Mouse (Mus musculus): ENCODE results near the gene Ccdc73. TPM values are rescaled to one million over a fixed set of nuclear protein-coding genes. Genes with fewer than 3 reads are reported as not detected.
A peak's percentile ranks its signal among the peaks of the same experiment; 100 is the strongest.
"Not testable (repeated sequence)": the region's sequence is repeated elsewhere in the genome, so short reads cannot be mapped to it uniquely, and the experiment has no call there.

Gene Ccdc73
- 5.3 and 5.4 TPM in 2 replicates for polyA plus RNA-seq (2015; fragmentation: Nextera tagmentation; extraction: Ambion mirVana)

DNA sequence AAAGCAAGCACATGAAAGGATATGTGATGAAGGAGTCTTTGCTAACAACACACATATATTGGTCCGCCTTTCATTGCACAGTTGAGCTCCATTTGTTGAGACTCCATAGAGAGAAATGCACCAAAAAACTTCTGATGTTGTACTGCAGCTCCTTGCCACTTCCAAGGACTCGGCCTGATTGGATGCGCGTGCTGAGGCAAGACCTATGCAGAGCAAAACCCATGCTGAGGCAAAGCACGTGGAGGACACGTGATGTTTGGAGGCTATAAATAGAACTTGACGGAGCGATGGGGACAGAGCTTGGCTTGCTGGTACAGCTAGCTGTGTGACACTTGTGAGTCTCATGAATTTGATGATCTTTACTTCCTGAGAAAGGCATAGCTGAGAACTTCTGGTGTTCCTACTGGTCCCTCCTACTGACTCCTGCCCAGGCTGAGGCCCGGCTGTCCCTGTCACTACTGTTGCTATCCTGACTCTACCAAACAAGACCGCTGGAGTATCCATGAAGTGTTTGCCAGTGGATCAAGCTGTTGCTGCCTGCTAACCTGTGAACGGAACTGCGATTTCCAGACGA lies at the start of gene Ccdc73:
TSS of gene Ccdc73 (plus strand) at position 524 of the 574 bp plus-strand sequence.
- no peaks in the 10 kb centered on the region for H3K36me3 ChIP-seq
- no peak within 1 kb of the TSS for H3K27ac ChIP-seq
- no peaks in the 10 kb centered on the region for H3K9me3 ChIP-seq
- WGBS, result 81% methylated on average over 13 of the region's 13 CpGs
- no peaks in the 10 kb centered on the region for H3K27me3 ChIP-seq
- H3K4me2 ChIP-seq, result no peak within 1 kb of the TSS
- H3K4me3 ChIP-seq, result no peak within 1 kb of the TSS
- no peaks in the 10 kb centered on the region for H3K4me1 ChIP-seq
- ATAC-seq (ENCODE audit: borderline replicate concordance, extremely low read depth, low FRiP score, low TSS enrichment), result no peak
- no peak within 1 kb of the TSS for H3K9ac ChIP-seq

DNA sequence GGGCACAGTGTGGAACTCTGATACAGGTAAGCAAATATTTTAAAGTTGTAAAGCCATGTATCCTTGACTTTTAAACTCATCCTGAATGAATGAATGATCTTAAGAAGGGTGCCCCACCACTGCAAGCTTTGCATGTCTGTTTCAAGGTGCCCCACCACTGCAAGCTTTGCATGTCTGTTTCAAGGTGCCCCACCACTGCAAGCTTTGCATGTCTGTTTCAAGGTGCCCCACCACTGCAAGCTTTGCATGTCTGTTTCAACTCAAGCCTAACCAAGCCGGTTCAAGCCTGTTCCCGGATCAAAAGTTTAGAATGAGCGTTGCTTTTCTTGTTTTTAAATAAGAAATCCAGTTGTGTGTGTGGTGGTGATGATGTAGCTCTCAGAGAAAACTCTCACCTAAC lies 48.8 kb upstream of the Ccdc73 start:
- H3K9me3 ChIP-seq; ATAC-seq (ENCODE audit: borderline replicate concordance, extremely low read depth, low FRiP score, low TSS enrichment); H3K27ac ChIP-seq; H3K9ac ChIP-seq; H3K4me1 ChIP-seq; H3K27me3 ChIP-seq; H3K4me3 ChIP-seq; H3K36me3 ChIP-seq; H3K4me2 ChIP-seq: not testable (repeated sequence)
- WGBS, result 82% methylated on average over 3 of the region's 3 CpGs

DNA sequence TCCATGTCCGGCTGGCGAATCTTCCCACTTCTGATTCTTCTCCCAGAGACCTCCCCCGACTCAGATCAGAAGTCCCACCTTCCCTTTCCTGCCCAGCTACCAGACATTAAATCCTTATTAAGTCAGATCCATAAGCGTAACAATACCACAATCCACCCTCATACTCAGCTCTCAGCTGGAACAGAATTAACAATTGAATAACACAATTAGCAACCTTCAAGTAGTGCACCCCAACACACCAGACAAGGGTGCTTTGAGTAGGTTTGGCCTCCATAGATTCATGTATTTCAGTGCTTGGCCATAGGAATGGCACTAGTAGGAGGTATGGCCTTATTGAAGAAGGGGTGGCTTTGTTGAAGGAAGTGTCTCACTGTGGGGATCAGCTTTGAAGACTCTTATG lies 41.4 kb upstream of the Ccdc73 start:
- Histone ChIP-seq H3K4me2 (no peak overlapping the region), H3K36me3 (no peaks in the 10 kb centered on the region), H3K9me3 (no peaks in the 10 kb centered on the region), H3K4me1 (no peaks in the 10 kb centered on the region), H3K4me3 (no peak overlapping the region), H3K9ac (no peak overlapping the region), H3K27me3 (no peaks in the 10 kb centered on the region), H3K27ac (no peak overlapping the region)
- 90% methylated on average over 4 of the region's 4 CpGs for WGBS
- ATAC-seq (ENCODE audit: borderline replicate concordance, extremely low read depth, low FRiP score, low TSS enrichment), result no peak

DNA sequence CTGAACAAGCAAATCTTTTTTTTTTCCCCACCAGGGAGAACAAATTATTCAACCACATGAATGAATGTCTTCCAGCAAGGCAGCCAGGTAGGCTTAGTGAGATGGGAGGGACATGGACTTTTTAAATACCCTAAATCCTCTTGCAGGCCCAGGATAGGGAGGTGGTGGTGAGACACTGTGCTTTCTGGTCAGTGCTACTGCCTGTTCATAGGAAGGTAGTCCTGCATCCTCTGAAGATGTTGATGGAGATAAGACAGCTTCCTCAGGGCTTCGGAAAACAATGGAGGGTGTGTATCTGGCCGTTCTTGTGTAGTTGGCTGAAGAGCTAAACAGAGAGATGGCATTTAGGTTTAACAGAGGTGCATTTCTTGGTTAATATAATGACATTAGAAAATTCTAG lies 35.1 kb upstream of the Ccdc73 start:
- Histone ChIP-seq H3K36me3 (no peaks in the 10 kb centered on the region), H3K4me2 (no peak overlapping the region), H3K27me3 (no peaks in the 10 kb centered on the region), H3K4me1 (no peaks in the 10 kb centered on the region), H3K9me3 (no peaks in the 10 kb centered on the region), H3K27ac (no peak overlapping the region), H3K4me3 (no peak overlapping the region), H3K9ac (no peak overlapping the region)
- no peak for ATAC-seq (ENCODE audit: borderline replicate concordance, extremely low read depth, low FRiP score, low TSS enrichment)
- WGBS, result 68% methylated on average over 2 of the region's 2 CpGs

DNA sequence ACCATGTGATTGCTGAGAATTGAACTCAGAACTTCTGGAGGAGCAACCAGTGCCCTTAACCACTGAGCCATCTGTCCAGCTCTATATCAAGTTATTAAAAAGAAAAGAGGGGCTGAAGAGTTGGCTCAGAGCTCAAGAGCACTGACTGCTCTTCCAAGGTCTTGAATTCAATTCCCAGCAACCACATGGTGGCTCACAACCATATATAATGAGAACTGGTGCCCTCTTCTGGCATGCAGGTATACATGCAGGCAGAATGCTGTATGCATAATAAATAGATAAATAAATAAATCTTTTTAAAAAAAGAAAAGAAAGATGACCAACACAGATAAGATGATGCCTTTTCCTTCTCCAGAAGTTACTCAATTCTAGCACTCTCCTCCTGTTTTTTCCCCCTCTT lies 26.6 kb upstream of the Ccdc73 start:
- no peaks in the 10 kb centered on the region for H3K36me3 ChIP-seq
- H3K4me3 ChIP-seq, result no peak overlapping the region
- no peak for ATAC-seq (ENCODE audit: borderline replicate concordance, extremely low read depth, low FRiP score, low TSS enrichment)
- H3K9me3 ChIP-seq, result no peaks in the 10 kb centered on the region
- H3K27me3 ChIP-seq, result no peaks in the 10 kb centered on the region
- H3K4me2 ChIP-seq, result no peak overlapping the region
- H3K4me1 ChIP-seq, result no peaks in the 10 kb centered on the region
- no peak overlapping the region for H3K9ac ChIP-seq
- H3K27ac ChIP-seq, result no peak overlapping the region

DNA sequence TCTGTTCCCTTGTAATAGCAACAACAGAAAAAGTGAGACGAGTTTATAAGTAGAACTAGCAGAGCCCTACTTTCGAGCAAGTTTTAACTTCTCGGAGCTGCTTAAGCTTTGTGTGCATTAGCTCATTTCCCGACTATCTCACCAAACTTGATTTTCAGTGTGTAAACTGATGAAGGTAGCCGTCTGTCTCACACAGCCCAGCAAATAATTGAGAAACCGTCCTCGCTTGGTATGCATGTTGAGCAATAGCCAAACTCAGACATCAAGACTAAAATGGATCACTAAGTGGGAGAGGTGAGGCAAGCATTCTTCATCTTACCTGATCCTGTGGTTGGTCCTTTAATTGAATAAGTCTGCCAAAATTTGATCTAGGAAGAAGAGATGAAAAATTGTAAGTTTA lies 25.9 kb upstream of the Ccdc73 start:
- ATAC-seq (ENCODE audit: borderline replicate concordance, extremely low read depth, low FRiP score, low TSS enrichment), result no peak
- no peaks in the 10 kb centered on the region for H3K9me3 ChIP-seq
- WGBS, result 69% methylated on average over 7 of the region's 7 CpGs
- H3K4me3 ChIP-seq, result no peak overlapping the region
- no peaks in the 10 kb centered on the region for H3K4me1 ChIP-seq
- no peaks in the 10 kb centered on the region for H3K36me3 ChIP-seq
- H3K27me3 ChIP-seq, result no peaks in the 10 kb centered on the region
- H3K9ac ChIP-seq, result no peak overlapping the region
- 0 out of 2 replicates have a peak overlapping the region, but pooled peaks have one; percentile 1 for H3K27ac ChIP-seq
- H3K4me2 ChIP-seq, result no peak overlapping the region

DNA sequence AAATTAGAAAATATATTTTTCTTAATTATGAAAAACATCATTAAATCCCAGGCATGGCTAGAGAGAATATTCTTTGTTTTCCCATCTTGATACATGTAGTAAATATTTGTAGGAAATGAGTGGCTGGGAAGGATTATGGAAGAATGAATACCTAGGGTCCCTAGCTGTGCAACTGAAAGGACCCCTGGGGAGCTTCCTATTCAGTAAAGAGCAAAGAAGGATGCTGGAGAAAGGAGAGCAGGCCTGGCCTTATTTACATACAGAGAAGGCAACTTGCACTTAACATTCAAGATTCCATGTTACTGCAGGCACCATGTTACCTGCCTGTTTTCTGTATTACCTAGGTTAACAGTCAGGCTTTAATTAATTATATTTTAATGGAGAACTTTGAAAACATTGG lies 25.0 kb upstream of the Ccdc73 start:
- no peaks in the 10 kb centered on the region for H3K9me3 ChIP-seq
- ATAC-seq (ENCODE audit: borderline replicate concordance, extremely low read depth, low FRiP score, low TSS enrichment), result no peak
- H3K27ac ChIP-seq, result no peak overlapping the region
- H3K9ac ChIP-seq, result no peak overlapping the region
- no peak overlapping the region for H3K4me2 ChIP-seq
- H3K4me3 ChIP-seq, result no peak overlapping the region
- H3K4me1 ChIP-seq, result no peaks in the 10 kb centered on the region
- no peaks in the 10 kb centered on the region for H3K36me3 ChIP-seq
- no peaks in the 10 kb centered on the region for H3K27me3 ChIP-seq

DNA sequence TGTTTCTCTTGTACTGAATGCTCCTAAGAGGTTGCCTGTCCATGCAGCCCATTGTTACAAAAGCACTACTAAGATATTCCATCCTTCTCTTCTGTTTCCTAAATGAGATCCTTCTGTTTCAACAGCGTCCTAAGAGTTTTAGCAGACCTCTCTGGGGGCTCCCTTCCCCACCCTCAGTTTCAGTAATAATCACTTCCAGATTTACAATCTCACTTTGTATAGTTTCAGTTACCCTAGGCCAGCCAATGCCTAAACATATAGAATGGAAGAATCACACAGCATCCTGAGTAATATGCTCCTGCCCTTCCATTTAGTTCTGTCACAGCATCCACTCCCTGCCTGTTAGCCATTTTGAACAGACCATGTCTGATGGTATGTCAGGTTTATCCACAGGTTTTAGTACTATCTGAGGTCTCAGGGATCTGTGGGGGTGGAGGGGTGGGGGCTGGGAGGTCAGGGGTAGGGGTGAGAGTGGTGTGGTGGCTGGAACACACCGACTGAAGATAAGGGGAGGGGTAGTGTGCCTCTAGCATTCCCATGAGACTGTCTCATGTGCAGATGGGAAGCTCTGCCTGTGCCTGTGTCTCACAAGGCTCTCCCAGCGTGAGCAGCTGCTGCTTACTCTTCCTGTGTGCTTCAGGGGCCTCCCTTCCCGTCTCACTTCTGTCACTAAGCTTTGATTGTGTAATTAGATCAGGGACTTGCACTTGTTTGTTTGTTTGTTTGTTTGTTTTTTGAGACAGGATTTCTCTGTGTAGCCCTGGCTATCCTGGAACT lies 20.8 kb upstream of the Ccdc73 start:
- H3K27me3 ChIP-seq, result peaks cover 5% of the 10 kb centered on the region; the same call in 1 of the 2 replicates
- 37% methylated on average over 4 of the region's 4 CpGs for WGBS
- peaks cover 7% of the 10 kb centered on the region for H3K4me1 ChIP-seq
- no peak overlapping the region for H3K4me3 ChIP-seq
- H3K36me3 ChIP-seq, result no peaks in the 10 kb centered on the region
- ATAC-seq (ENCODE audit: borderline replicate concordance, extremely low read depth, low FRiP score, low TSS enrichment), result no peak
- H3K9ac ChIP-seq, result no peak overlapping the region
- no peak overlapping the region for H3K27ac ChIP-seq
- no peak overlapping the region for H3K4me2 ChIP-seq
- H3K9me3 ChIP-seq, result no peaks in the 10 kb centered on the region

DNA sequence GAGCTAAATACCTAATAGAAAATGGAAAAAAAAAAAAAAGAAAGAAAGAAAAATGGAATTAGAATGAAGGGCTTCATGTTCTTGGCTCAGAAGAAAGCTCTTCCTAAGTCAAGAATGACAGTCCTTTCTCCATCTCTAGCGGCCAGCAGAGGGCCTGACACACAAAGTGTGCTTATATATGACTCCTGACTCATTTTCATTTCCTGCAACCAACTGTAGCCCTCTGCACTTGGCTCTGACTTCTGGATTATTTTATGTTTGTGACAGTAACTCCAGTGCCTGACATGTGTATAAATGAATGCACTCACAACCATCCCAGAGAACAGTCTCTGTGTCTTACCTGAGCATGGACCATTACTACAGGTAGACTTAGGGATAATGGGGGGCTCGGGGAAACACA lies 20.0 kb upstream of the Ccdc73 start:
- H3K27me3 ChIP-seq, result peaks cover 5% of the 10 kb centered on the region; the same call in 1 of the 2 replicates
- H3K27ac ChIP-seq, result no peak overlapping the region
- H3K4me2 ChIP-seq, result no peak overlapping the region
- no peaks in the 10 kb centered on the region for H3K9me3 ChIP-seq
- H3K4me3 ChIP-seq, result no peak overlapping the region
- peaks cover 7% of the 10 kb centered on the region for H3K4me1 ChIP-seq
- ATAC-seq (ENCODE audit: borderline replicate concordance, extremely low read depth, low FRiP score, low TSS enrichment), result no peak
- no peak overlapping the region for H3K9ac ChIP-seq
- H3K36me3 ChIP-seq, result no peaks in the 10 kb centered on the region
- 49% methylated on average over 2 of the region's 2 CpGs for WGBS

DNA sequence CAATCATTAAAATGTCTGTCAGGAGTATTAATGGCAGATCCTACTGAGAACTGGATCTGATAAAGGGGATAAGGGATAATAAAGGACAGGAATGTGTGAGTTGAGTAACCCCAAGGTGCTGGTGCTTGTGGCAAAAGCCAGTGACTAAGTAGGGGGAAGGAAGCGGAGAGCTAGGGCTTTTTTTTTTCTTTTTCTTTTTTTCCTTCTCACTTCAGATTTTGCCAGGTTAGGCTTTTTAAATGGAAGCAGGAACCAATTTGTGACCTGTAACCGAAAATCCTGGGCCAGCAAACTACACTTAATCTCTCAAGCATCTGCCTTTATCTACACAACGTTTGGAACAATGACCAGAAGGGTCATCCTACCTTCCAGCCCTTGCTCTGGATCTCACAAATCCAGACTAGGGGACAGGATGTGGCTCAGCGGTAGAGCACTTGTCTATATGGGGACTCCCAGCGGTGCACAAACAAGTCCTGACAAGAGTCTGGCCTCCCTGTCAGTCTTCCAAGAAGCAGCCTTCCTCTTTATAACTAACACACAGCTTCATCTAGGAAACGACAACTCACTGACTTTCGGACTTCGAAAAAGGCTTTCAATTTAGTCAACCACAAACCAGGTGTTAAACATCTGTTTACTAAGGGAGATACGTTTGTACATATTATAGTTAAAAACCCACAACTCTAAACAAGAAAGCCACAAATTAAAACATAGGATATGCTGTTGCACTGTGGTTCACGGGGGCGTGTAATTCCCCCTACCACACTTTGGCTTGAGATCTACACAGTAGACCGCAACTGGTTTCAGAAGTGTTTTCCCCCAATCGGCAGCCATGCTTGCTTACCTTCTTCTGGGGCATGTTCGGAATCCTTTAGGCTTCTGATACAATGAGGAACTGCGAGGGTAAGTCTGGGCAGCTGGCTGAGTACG lies 19.1 kb upstream of the Ccdc73 start:
- 22% methylated on average over 16 of the region's 16 CpGs for WGBS
- peaks cover 5% of the 10 kb centered on the region; the same call in 1 of the 2 replicates for H3K27me3 ChIP-seq
- no peaks in the 10 kb centered on the region for H3K9me3 ChIP-seq
- no peak overlapping the region for H3K27ac ChIP-seq
- peak overlapping the region; percentile 95 for H3K4me2 ChIP-seq
- no peak for ATAC-seq (ENCODE audit: borderline replicate concordance, extremely low read depth, low FRiP score, low TSS enrichment)
- H3K4me3 ChIP-seq, result peak overlapping the region; percentile 53
- no peak overlapping the region; the same call in 1 of the 2 replicates for H3K9ac ChIP-seq
- H3K4me1 ChIP-seq, result peaks cover 7% of the 10 kb centered on the region
- no peaks in the 10 kb centered on the region for H3K36me3 ChIP-seq

DNA sequence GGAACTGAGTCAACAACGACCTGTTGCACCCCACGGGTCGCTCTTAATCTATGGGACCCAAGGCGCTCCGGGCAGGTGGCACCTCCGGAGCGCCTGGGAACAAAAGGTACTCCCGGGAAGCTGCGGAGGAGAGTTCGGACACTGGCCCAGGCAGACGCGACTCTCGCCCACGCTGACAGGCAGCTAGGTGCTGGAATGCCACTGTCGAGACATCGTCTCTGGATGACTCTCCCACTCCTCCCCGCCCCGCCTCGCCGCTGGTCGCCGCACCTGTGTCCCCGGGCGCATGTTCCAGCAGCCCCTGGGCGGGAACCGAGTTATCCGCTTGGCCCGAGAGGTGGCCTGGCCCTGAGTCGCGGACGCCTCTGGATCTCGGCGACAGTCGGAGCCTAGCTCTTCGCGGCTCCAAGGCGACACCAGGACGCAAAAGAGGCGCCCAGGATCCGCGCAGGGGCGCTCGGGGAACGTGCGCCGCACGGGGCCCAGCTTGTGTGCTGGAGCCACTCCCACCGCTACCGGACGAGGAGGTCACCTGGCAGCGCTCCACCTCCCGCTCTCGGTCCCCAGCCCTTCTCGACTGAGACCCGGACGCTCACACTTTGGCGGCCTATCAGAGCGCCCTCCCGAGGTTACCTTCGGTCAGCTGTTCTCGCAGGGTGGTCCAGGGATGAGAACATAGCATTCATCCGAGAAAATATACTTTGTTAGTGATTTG lies 18.2 kb upstream of the Ccdc73 start, which contains the start of gene Prrg4:
TSS of gene Prrg4 (minus strand) at position 601 of the 715 bp plus-strand sequence.
- Histone ChIP-seq H3K4me3 (peak within 1 kb of the TSS; percentile 53), H3K9me3 (no peaks in the 10 kb centered on the region), H3K27me3 (peaks cover 5% of the 10 kb centered on the region; the same call in 1 of the 2 replicates), H3K4me2 (peak within 1 kb of the TSS; percentile 95), H3K27ac (no peak within 1 kb of the TSS), H3K36me3 (no peaks in the 10 kb centered on the region), H3K4me1 (peaks cover 7% of the 10 kb centered on the region), H3K9ac (peak within 1 kb of the TSS; percentile 46)
- under 1% methylated on average over 62 of the region's 62 CpGs for WGBS
- peak; percentile 88 for ATAC-seq (ENCODE audit: borderline replicate concordance, extremely low read depth, low FRiP score, low TSS enrichment)

Data from lung, embryonic 15.5 days (tissue).